13 mouse cellular contexts compared by ENCODE assay signal in genomic region chr5:86419494-86419893, GRCm38 (mm10). TPM values are rescaled to one million over a fixed set of nuclear protein-coding genes. Genes with fewer than 3 reads are reported as not detected.
A peak's percentile ranks its signal among the peaks of the same experiment; 100 is the strongest.
DNase-seq lines count a peak whose midpoint lies in the region; ATAC-seq and TF ChIP-seq lines count a peak whose summit lies in the region.
"Had no signal": no experiment of that assay in that cellular context is flagged by ENCODE, and none has a peak within 500 bp of the region (broad histone marks: within the 10 kb centered on the region; RNA-seq: fewer than 3 reads in every experiment).

No protein-coding gene starts in this region.

- H3K9ac ChIP-seq in hindbrain, embryonic 14.5 days, result no peak overlapping the region
- H3K9ac ChIP-seq in hindbrain, embryonic 12.5 days, result no peak overlapping the region
- no peak overlapping the region for H3K9ac ChIP-seq in neural tube, embryonic 12.5 days
- H3K9ac ChIP-seq: embryonic facial prominence, embryonic 12.5 days; limb, embryonic 12.5 days had no signal

- H3K9me3 ChIP-seq in hindbrain, embryonic 14.5 days (ENCODE audit: control insufficient read depth, low read length), result no peaks in the 10 kb centered on the region
- H3K9me3 ChIP-seq in hindbrain, embryonic 12.5 days (replicated peaks), result no peaks in the 10 kb centered on the region
- no peaks in the 10 kb centered on the region for H3K9me3 ChIP-seq in neural tube, embryonic 12.5 days
- H3K9me3 ChIP-seq: embryonic facial prominence, embryonic 12.5 days; limb, embryonic 12.5 days had no signal

- 26% methylated on average over 4 of the region's 4 CpGs for WGBS in hindbrain, embryonic 14.5 days
- 20% methylated on average over 4 of the region's 4 CpGs for WGBS in hindbrain, embryonic 12.5 days
- 26% methylated on average over 4 of the region's 4 CpGs for WGBS in neural tube, embryonic 12.5 days

- ATAC-seq in hindbrain, embryonic 14.5 days (ENCODE audit: low FRiP score), result peak; percentile 43; the same call in 1 of the 2 replicates
- ATAC-seq in hindbrain, embryonic 12.5 days (ENCODE audit: low FRiP score), result no peak
- 0 out of 2 replicates have a peak, but pooled peaks have one; percentile 50 for ATAC-seq in neural tube, embryonic 12.5 days (ENCODE audit: low FRiP score, low read depth)
- no peak for ATAC-seq in inflammation-experienced regulatory T-cells, adult 6 months

- H3K4me2 ChIP-seq in hindbrain, embryonic 14.5 days (replicated peaks), result no peak overlapping the region
- H3K4me2 ChIP-seq in hindbrain, embryonic 12.5 days (replicated peaks), result no peak overlapping the region
- H3K4me2 ChIP-seq in neural tube, embryonic 12.5 days (replicated peaks), result no peak overlapping the region
- H3K4me2 ChIP-seq: embryonic facial prominence, embryonic 12.5 days; limb, embryonic 12.5 days had no signal

- TF ChIP-seq CTCF in cortical plate, adult 2 months (IDR thresholded peaks at IDR 0.05; ENCODE audit: extremely low read depth, insufficient read depth, low read length), result peak; percentile 48

- H3K27ac ChIP-seq in hindbrain, embryonic 14.5 days, result no peak overlapping the region
- no peak overlapping the region for H3K27ac ChIP-seq in hindbrain, embryonic 12.5 days
- H3K27ac ChIP-seq in neural tube, embryonic 12.5 days, result no peak overlapping the region
- H3K27ac ChIP-seq in cortical plate, adult 2 months (ENCODE audit: insufficient read depth, low read length), result no peak overlapping the region
- H3K27ac ChIP-seq: embryonic facial prominence, embryonic 12.5 days; limb, embryonic 12.5 days had no signal

- H3K36me3 ChIP-seq in hindbrain, embryonic 14.5 days (replicated peaks; ENCODE audit: control insufficient read depth, insufficient read depth), result no peaks in the 10 kb centered on the region
- no peaks in the 10 kb centered on the region for H3K36me3 ChIP-seq in hindbrain, embryonic 12.5 days
- H3K36me3 ChIP-seq in neural tube, embryonic 12.5 days, result no peaks in the 10 kb centered on the region
- H3K36me3 ChIP-seq: embryonic facial prominence, embryonic 12.5 days; limb, embryonic 12.5 days had no signal

- no peaks in the 10 kb centered on the region for H3K4me1 ChIP-seq in hindbrain, embryonic 14.5 days (replicated peaks; ENCODE audit: control insufficient read depth, insufficient read depth, low read length)
- H3K4me1 ChIP-seq in hindbrain, embryonic 12.5 days, result no peaks in the 10 kb centered on the region
- H3K4me1 ChIP-seq in neural tube, embryonic 12.5 days, result no peaks in the 10 kb centered on the region
- no peaks in the 10 kb centered on the region for H3K4me1 ChIP-seq in cortical plate, adult 2 months (ENCODE audit: control insufficient read depth, insufficient read depth, low read length)
- H3K4me1 ChIP-seq: embryonic facial prominence, embryonic 12.5 days; limb, embryonic 12.5 days had no signal

- no peak overlapping the region for H3K4me3 ChIP-seq in hindbrain, embryonic 14.5 days (replicated peaks; ENCODE audit: low read length)
- no peak overlapping the region for H3K4me3 ChIP-seq in hindbrain, embryonic 12.5 days
- H3K4me3 ChIP-seq in neural tube, embryonic 12.5 days, result no peak overlapping the region
- H3K4me3 ChIP-seq in cortical plate, adult 2 months (ENCODE audit: insufficient read depth, low read length), result no peak overlapping the region
- H3K4me3 ChIP-seq: embryonic facial prominence, embryonic 12.5 days; limb, embryonic 12.5 days had no signal

- no peaks in the 10 kb centered on the region for H3K27me3 ChIP-seq in hindbrain, embryonic 14.5 days (ENCODE audit: control insufficient read depth, insufficient read depth, low read length)
- no peaks in the 10 kb centered on the region for H3K27me3 ChIP-seq in hindbrain, embryonic 12.5 days
- H3K27me3 ChIP-seq in neural tube, embryonic 12.5 days (replicated peaks), result no peaks in the 10 kb centered on the region
- H3K27me3 ChIP-seq: embryonic facial prominence, embryonic 12.5 days; limb, embryonic 12.5 days had no signal

- TF ChIP-seq POLR2A in cortical plate, adult 2 months (IDR thresholded peaks at IDR 0.05; ENCODE audit: extremely low read depth, insufficient read depth, low read length), result no peak

- DNase-seq in hindbrain, embryonic 14.5 days (ENCODE audit: low spot score), result no peak
- no peak for DNase-seq in neural tube, embryonic 10.5 days (ENCODE audit: extremely low spot score, low spot score)
- no peak for DNase-seq in gastrocnemius, adult 8-10 months (ENCODE audit: low spot score in 2 of 2)
- DNase-seq: lung, postnatal 4 days had no signal

RNA-seq across cellular contexts. Expression of gene Tmprss11d, which starts 46.3 kb away (rescaled TPM):
- 0.12 TPM in 1 of 2 replicates, not detected in the other for polyA plus RNA-seq in hindbrain, embryonic 14.5 days (2014; fragmentation: Nextera tagmentation; extraction: Ambion mirVana)
- polyA plus RNA-seq in hindbrain, embryonic 12.5 days (2016; fragmentation: Nextera tagmentation; extraction: Ambion mirVana), result not detected in 2 replicates
- polyA plus RNA-seq in neural tube, embryonic 12.5 days (2016; fragmentation: Nextera tagmentation; extraction: Ambion mirVana), result 0.11 TPM in 1 of 2 replicates, not detected in the other
- not detected in 2 replicates for polyA plus RNA-seq in cortical plate, adult 2 months (2012; rRNA removed)
- polyA plus RNA-seq in inflammation-experienced regulatory T-cells, adult 6 months (2017; shearing (Covaris generic)), result not detected
- not detected for total RNA-seq in gastrocnemius, adult 8-10 months (2022)
- total RNA-seq: gastrocnemius, adult 18-20 months had no signal
- polyA plus RNA-seq: limb, embryonic 12.5 days; neural tube, embryonic 11.5 days had no signal

RNA-seq across cellular contexts. Expression of gene Tmprss11a, which starts 49.3 kb away (rescaled TPM):
- polyA plus RNA-seq in hindbrain, embryonic 14.5 days (2014; fragmentation: Nextera tagmentation; extraction: Ambion mirVana), result 0.07 TPM in 1 of 2 replicates, not detected in the other
- 0.08 TPM in 1 of 2 replicates, not detected in the other for polyA plus RNA-seq in hindbrain, embryonic 12.5 days (2016; fragmentation: Nextera tagmentation; extraction: Ambion mirVana)
- polyA plus RNA-seq in neural tube, embryonic 12.5 days (2016; fragmentation: Nextera tagmentation; extraction: Ambion mirVana), result not detected in 2 replicates
- polyA plus RNA-seq in cortical plate, adult 2 months (2012; rRNA removed), result 0.04 TPM in 1 of 2 replicates, not detected in the other
- under 1 TPM in 1 of 3 experiments, not detected in 2; 0.36 TPM for polyA plus RNA-seq in inflammation-experienced regulatory T-cells, adult 6 months (2017; shearing (Covaris generic))
- total RNA-seq in gastrocnemius, adult 8-10 months (2022), result not detected
- total RNA-seq: gastrocnemius, adult 18-20 months had no signal
- polyA plus RNA-seq: heart, embryonic 16.5 days; limb, embryonic 12.5 days; neural tube, embryonic 11.5 days had no signal

Comparison
In these comparisons a context has a peak if more than half of its experiments do, and no peak if none do; other contexts are left out.
1. ATAC-seq: peak in hindbrain, embryonic 14.5 days (single experiment) and neural tube, embryonic 12.5 days (single experiment); none in hindbrain, embryonic 12.5 days (single experiment) and inflammation-experienced regulatory T-cells, adult 6 months (single experiment).